Mouse (Mus musculus) heart, embryonic 16.5 days (tissue): Measurements from ENCODE around the gene Top1. TPM values are rescaled to one million over a fixed set of nuclear protein-coding genes. Genes with fewer than 3 reads are reported as not detected.

ENCODE experiments used
- ATAC-seq: fragments of 200-750 bp; cut with Nextera tagmentation; replicated peaks from 2 replicates; pipeline ENCODE4 v1.8.0; 2017; ENCODE audit warnings: moderate number of reproducible peaks; ENCODE audit not compliant: insufficient read depth, low FRiP score; ENCODE audit errors: extremely low read depth
- H3K27ac ChIP-seq: fragments of 300-500 bp; sonication (generic); 2 replicates; pipeline ENCODE4 v1.5.1; 2014; ENCODE audit warnings: mild to moderate bottlenecking, low read length, control low read depth, moderate library complexity
- H3K27me3 ChIP-seq: fragments of 300-500 bp; sonication (generic); 2 replicates; pipeline ENCODE4 v1.6.1; 2014; ENCODE audit warnings: low read length, mixed read lengths; ENCODE audit not compliant: control insufficient read depth, insufficient read depth
- H3K36me3 ChIP-seq: fragments of 300-500 bp; sonication (generic); 2 replicates; pipeline ENCODE4 v1.6.1; 2014; ENCODE audit not compliant: control insufficient read depth, insufficient read depth
- H3K4me1 ChIP-seq: fragments of 300-500 bp; sonication (generic); 2 replicates; pipeline ENCODE4 v1.6.1; 2014; ENCODE audit warnings: low read length, mixed read lengths; ENCODE audit not compliant: control insufficient read depth, insufficient read depth
- H3K4me2 ChIP-seq: fragments of 300-500 bp; sonication (generic); 2 replicates; pipeline ENCODE4 v1.6.1; 2014; ENCODE audit warnings: low read depth, mild to moderate bottlenecking, control low read depth, low read length
- H3K4me3 ChIP-seq: fragments of 300-500 bp; sonication (generic); 2 replicates; pipeline ENCODE4 v1.5.1; 2014; ENCODE audit warnings: mild to moderate bottlenecking, control low read depth, low read length
- H3K9ac ChIP-seq: fragments of 300-500 bp; sonication (generic); 2 replicates; pipeline ENCODE4 v1.6.1; 2014; ENCODE audit warnings: low read length, control low read depth
- H3K9me3 ChIP-seq: fragments of 300-500 bp; sonication (generic); replicated peaks from 2 replicates; pipeline ENCODE4 v1.6.1; 2016; ENCODE audit warnings: low read length; ENCODE audit not compliant: control insufficient read depth
- WGBS: fragments of 180-500 bp; shearing (Covaris S2); extraction: QIAGEN DNeasy Blood & Tissue Kit; methylation state at CpG from one replicate; pipeline ENCODE4 v1.1.7; 2014; 5-methylcytosine and 5-hydroxymethylcytosine counted together
- polyA plus RNA-seq: library from polyadenylated mRNA; unstranded; fragments of >200 nt; fragmentation: Nextera tagmentation; extraction: Ambion mirVana; gene quantifications from 2 replicates; pipeline ENCODE4 v1.2.1, GENCODE M21; 2015

The Top1 gene
- polyA plus RNA-seq = 44.3 and 48.7 TPM in 2 replicates

GRCm38 (mm10) chr2:160645614-160646137, at the start of gene Top1:
Gene Top1 (plus strand): TSS chr2:160645888.
- Histone ChIP-seq H3K4me1 (peaks cover 21% of the 10 kb centered on the region), H3K4me2 (peak within 1 kb of the TSS; percentile 67), H3K9ac (peak within 1 kb of the TSS; percentile 100), H3K27me3 (no peaks in the 10 kb centered on the region), H3K9me3 (no peaks in the 10 kb centered on the region), H3K4me3 (peak within 1 kb of the TSS; percentile 98), H3K36me3 (no peaks in the 10 kb centered on the region), H3K27ac (peak within 1 kb of the TSS; percentile 99)
- WGBS = under 1% methylated on average over 50 of the region's 50 CpGs
- peak; percentile 97 for ATAC-seq

- Histone ChIP-seq H3K9me3 (no peaks in the 10 kb centered on the region), H3K4me3 (no peak overlapping the region), H3K4me1 (no peaks in the 10 kb centered on the region), H3K36me3 (no peaks in the 10 kb centered on the region), H3K27ac (no peak overlapping the region), H3K4me2 (peak overlapping the region; percentile 38; the same call in 1 of the 2 replicates), H3K9ac (no peak overlapping the region), H3K27me3 (no peaks in the 10 kb centered on the region)
- ATAC-seq = peak; percentile 72
- WGBS = 35% methylated on average over 12 of the region's 12 CpGs
Observed at GRCm38 (mm10) chr2:160597582-160598281, 48.0 kb upstream of the Top1 start.

GRCm38 (mm10) chr2:160601805-160602204, 43.9 kb upstream of the Top1 start:
- ATAC-seq = no peak
- 64% methylated on average over 1 of the region's 1 CpGs for WGBS
- Histone ChIP-seq H3K27ac (no peak overlapping the region), H3K4me3 (no peak overlapping the region), H3K4me2 (no peak overlapping the region), H3K4me1 (no peaks in the 10 kb centered on the region), H3K27me3 (no peaks in the 10 kb centered on the region), H3K36me3 (no peaks in the 10 kb centered on the region), H3K9ac (no peak overlapping the region), H3K9me3 (no peaks in the 10 kb centered on the region)

- H3K27ac ChIP-seq = no peak overlapping the region
- H3K4me3 ChIP-seq = no peak overlapping the region
- peak; percentile 49; the same call in 1 of the 2 replicates for ATAC-seq
- peak overlapping the region; percentile 15; the same call in 1 of the 2 replicates for H3K4me2 ChIP-seq
- H3K9me3 ChIP-seq = no peaks in the 10 kb centered on the region
- no peaks in the 10 kb centered on the region for H3K36me3 ChIP-seq
- no peaks in the 10 kb centered on the region for H3K27me3 ChIP-seq
- 55% methylated on average over 10 of the region's 10 CpGs for WGBS
- H3K9ac ChIP-seq = peak overlapping the region; percentile 34; the same call in 1 of the 2 replicates
- H3K4me1 ChIP-seq = no peaks in the 10 kb centered on the region
Observed at GRCm38 (mm10) chr2:160603154-160603933, 42.3 kb upstream of the Top1 start.

- Histone ChIP-seq H3K4me2 (no peak overlapping the region), H3K4me3 (no peak overlapping the region), H3K9ac (no peak overlapping the region), H3K4me1 (peaks cover 8% of the 10 kb centered on the region; the same call in 1 of the 2 replicates), H3K36me3 (no peaks in the 10 kb centered on the region), H3K9me3 (no peaks in the 10 kb centered on the region), H3K27ac (no peak overlapping the region), H3K27me3 (no peaks in the 10 kb centered on the region)
- 51% methylated on average over 2 of the region's 2 CpGs for WGBS
- no peak for ATAC-seq
Observed at GRCm38 (mm10) chr2:160610012-160610411, 35.7 kb upstream of the Top1 start.

- H3K36me3 ChIP-seq = no peaks in the 10 kb centered on the region
- no peak overlapping the region for H3K9ac ChIP-seq
- ATAC-seq = no peak
- H3K27me3 ChIP-seq = no peaks in the 10 kb centered on the region
- H3K27ac ChIP-seq = no peak overlapping the region
- no peak overlapping the region for H3K4me3 ChIP-seq
- WGBS = 70% methylated on average over 5 of the region's 5 CpGs
- peaks cover 8% of the 10 kb centered on the region; the same call in 1 of the 2 replicates for H3K4me1 ChIP-seq
- H3K4me2 ChIP-seq = no peak overlapping the region
- H3K9me3 ChIP-seq = no peaks in the 10 kb centered on the region
Observed at GRCm38 (mm10) chr2:160613186-160613919, 32.3 kb upstream of the Top1 start.

GRCm38 (mm10) chr2:160617741-160618140, 27.9 kb upstream of the Top1 start:
- Histone ChIP-seq H3K4me2 (no peak overlapping the region), H3K36me3 (no peaks in the 10 kb centered on the region), H3K27ac (no peak overlapping the region), H3K9me3 (no peaks in the 10 kb centered on the region), H3K4me1 (peaks cover 32% of the 10 kb centered on the region), H3K4me3 (no peak overlapping the region), H3K27me3 (no peaks in the 10 kb centered on the region), H3K9ac (no peak overlapping the region)
- no peak for ATAC-seq
- 83% methylated on average over 6 of the region's 6 CpGs for WGBS

- Histone ChIP-seq H3K27ac (no peak overlapping the region), H3K36me3 (no peaks in the 10 kb centered on the region), H3K4me3 (no peak overlapping the region), H3K9ac (no peak overlapping the region), H3K27me3 (no peaks in the 10 kb centered on the region), H3K4me1 (peaks cover 32% of the 10 kb centered on the region), H3K4me2 (no peak overlapping the region), H3K9me3 (no peaks in the 10 kb centered on the region)
- no peak for ATAC-seq
- WGBS = 72% methylated on average over 6 of the region's 6 CpGs
Observed at GRCm38 (mm10) chr2:160618619-160619220, 27.0 kb upstream of the Top1 start.
